Mouse (Mus musculus): ENCODE results near the gene Gm960.
"Not testable (repeated sequence)": the region's sequence is repeated elsewhere in the genome, so short reads cannot be mapped to it uniquely, and the experiment has no call there.

Gm960 gene

DNA sequence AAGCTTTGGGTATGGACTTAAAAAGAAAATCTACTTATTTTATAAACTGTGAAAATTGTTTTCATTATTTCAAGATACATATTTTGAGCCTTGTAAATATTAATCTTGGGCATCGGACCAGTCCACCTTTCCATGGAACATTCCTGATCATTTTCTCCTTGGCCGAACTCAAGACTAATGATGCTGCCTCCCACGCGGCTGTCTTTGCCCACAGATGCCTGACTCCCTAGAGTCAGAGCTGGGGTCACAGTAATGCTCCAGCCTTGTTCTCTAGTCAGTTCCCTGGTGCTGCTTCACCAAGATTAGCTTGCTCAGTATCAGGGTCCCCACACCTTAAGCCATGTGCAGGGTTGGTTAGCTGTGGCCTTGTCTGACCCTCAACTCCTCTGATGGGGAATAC lies 92.8 kb downstream of the Gm960 start:
- Histone ChIP-seq H3K36me3 (ENCODE audit: control insufficient read depth, insufficient read depth, low read length, poor library complexity, severe bottlenecking) (no peaks in the 10 kb centered on the region), H3K27me3 (ENCODE audit: control insufficient read depth, insufficient read depth, low read length, poor library complexity, severe bottlenecking) (no peaks in the 10 kb centered on the region)
- no peak for DNase-seq (ENCODE audit: low read depth, low spot score)

DNA sequence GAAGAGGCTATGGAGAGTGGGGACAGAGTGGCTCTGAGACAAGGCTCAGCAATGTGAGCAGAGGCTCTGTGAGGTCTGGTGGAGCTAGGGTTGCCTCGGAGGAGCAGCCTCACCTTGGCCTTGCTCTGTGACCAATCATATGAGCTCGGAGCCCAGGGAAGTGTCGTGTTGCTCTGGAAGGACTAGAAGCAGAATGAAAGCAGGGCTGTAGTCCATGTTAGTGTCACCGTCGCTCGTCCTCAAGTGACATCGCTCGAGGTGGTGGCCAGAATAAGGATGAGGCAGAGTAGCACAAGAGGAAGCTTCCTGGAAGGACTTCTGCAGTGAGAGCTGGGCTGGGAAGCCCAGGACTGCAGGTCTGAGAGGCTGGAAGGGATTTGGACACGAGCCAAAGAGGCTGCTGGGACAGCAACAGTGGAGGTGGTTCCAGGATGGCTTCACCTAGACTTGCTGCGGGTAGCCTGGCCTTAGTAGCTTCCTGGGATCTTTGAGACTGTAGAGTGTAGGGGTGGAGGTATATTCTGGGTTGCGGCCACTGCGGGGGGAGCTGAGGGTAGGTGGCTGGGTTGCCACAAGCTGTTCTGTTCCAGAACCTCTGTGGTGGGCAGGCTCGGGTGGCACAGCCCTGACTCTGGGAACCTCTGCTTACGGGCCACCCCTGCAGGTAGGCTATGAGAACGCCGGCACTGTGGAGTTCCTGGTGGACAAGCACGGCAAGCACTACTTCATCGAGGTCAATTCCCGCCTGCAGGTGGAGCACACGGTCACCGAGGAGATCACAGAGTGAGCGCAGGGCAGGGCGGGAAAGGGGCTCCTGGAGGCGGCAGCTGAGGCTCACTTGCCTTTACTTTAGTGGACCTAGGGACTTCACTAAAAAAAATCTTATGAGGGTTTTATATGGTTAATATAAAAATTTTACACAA lies 94.4 kb downstream of the Gm960 start:
- peak; percentile 37 for DNase-seq (ENCODE audit: low read depth, low spot score)
- Histone ChIP-seq H3K27me3 (ENCODE audit: control insufficient read depth, insufficient read depth, low read length, poor library complexity, severe bottlenecking) (no peaks in the 10 kb centered on the region), H3K36me3 (ENCODE audit: control insufficient read depth, insufficient read depth, low read length, poor library complexity, severe bottlenecking) (no peaks in the 10 kb centered on the region)

DNA sequence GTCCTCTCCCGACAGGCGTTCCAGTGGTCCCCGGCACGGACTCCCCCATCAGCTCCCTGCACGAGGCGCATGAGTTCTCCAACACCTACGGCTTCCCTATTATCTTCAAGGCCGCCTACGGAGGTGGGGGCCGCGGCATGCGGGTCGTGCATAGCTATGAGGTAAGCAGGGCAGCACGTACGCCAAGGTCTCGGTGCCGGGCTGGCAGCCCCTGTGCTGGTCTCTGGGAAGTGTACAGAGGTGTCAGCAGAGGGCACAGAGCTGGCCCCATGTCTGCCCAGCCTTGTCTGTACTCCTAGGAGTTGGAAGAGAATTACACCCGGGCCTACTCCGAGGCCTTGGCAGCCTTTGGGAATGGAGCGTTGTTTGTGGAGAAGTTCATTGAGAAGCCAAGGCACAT lies 96.0 kb downstream of the Gm960 start:
- Histone ChIP-seq H3K27me3 (ENCODE audit: control insufficient read depth, insufficient read depth, low read length, poor library complexity, severe bottlenecking) (no peaks in the 10 kb centered on the region), H3K36me3 (ENCODE audit: control insufficient read depth, insufficient read depth, low read length, poor library complexity, severe bottlenecking) (no peaks in the 10 kb centered on the region)
- DNase-seq (ENCODE audit: low read depth, low spot score), result no peak

DNA sequence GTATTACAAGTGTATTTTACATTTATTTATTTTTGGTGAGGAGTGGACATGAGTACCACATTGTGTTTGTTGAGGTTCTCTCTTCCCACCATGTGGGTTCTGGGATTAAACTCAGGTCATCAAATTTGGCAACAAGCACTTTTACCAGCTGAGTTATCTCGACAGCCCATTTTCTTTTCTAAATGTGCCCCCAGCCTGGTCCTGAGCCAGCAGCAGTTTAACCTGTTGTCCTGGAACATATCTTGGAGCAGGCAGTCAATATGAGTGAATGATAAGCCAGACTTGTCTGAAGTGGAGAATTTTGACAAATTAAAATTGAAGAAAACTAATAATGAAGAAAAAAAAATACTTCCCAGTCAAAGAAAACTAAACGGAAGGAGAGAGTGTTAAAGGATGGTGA lies 102.4 kb downstream of the Gm960 start:
- H3K27me3 ChIP-seq (ENCODE audit: control insufficient read depth, insufficient read depth, low read length, poor library complexity, severe bottlenecking), result no peaks in the 10 kb centered on the region
- no peak for DNase-seq (ENCODE audit: low read depth, low spot score)
- H3K36me3 ChIP-seq (ENCODE audit: control insufficient read depth, insufficient read depth, low read length, poor library complexity, severe bottlenecking), result no peaks in the 10 kb centered on the region

DNA sequence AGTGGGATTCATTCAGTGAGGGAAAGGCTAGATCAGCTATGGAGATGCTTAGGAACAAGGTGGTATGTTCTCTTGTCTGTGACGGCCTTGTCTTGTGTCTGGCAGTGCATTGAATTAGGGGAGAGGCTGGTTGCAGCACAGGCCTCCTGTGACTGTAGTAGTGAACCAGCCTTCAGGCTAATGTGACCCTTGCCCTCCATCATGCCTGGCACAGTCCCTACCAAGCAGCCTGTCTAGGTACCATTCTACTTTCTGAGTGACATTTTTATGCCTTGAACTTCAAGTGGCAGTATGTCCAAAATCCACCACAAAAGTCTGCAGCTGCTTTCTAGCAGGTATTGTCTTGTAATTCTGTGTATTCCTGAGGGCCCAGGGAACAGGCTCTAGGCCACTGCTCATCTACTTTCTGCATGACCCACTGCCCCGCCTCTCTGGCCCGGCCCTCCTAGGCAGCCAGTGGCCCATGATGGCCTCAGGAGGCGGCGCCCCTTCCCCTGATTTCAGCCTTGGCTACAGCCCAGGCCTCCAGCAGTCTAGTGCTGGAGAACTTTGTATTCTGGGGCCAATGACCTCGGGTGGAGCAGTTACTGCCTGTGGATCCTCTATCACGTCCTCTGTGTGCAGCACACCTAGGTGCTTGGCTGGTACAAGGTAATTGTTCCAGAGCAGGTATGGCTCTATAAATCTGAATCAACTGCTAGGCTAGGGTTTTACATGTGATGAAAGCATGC lies 104.5 kb downstream of the Gm960 start:
- H3K36me3 ChIP-seq (ENCODE audit: control insufficient read depth, insufficient read depth, low read length, poor library complexity, severe bottlenecking), result no peaks in the 10 kb centered on the region
- DNase-seq (ENCODE audit: low read depth, low spot score), result no peak
- no peaks in the 10 kb centered on the region for H3K27me3 ChIP-seq (ENCODE audit: control insufficient read depth, insufficient read depth, low read length, poor library complexity, severe bottlenecking)

DNA sequence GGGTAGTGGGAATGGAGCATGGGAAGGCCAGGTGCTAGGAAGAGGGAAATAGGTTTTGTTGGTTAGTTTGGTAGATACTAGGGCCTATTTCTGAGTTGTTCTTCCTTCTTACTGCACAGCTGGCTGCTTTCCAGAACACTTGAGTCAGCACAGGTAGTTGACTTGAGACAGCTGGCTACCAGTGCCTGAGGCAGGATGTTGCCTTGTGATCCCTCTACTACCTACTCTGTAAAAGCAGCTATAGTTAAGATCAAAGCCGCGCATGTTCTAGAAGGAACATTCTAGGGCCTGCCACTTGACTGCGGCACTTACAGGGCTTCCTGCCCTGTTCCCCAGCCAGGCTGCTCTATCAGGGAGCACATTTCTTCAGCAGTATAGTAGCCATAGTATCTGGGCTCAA lies 108.4 kb downstream of the Gm960 start:
- no peak for DNase-seq (ENCODE audit: low read depth, low spot score)
- Histone ChIP-seq H3K36me3 (ENCODE audit: control insufficient read depth, insufficient read depth, low read length, poor library complexity, severe bottlenecking) (no peaks in the 10 kb centered on the region), H3K27me3 (ENCODE audit: control insufficient read depth, insufficient read depth, low read length, poor library complexity, severe bottlenecking) (no peaks in the 10 kb centered on the region)

DNA sequence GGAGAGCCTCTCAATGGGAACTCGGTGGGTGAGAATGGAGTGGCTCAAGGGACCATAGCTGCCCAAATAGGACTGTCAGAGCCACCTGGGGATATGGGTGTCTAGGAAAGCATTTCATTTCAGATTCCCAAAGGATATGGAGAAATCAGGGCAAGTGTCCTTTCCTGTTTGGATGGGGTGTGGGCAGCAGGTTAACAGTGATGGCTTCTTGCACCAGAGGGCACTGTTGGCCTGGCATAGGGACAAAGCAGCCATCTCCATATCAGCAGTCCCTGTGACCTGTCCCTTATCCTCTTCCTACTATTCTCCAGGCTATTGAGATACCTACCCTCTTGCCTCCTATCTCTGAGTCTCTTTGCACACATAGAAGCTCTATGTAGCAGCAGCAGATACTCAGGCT lies 109.4 kb downstream of the Gm960 start:
- Histone ChIP-seq H3K36me3 (ENCODE audit: control insufficient read depth, insufficient read depth, low read length, poor library complexity, severe bottlenecking) (no peaks in the 10 kb centered on the region), H3K27me3 (ENCODE audit: control insufficient read depth, insufficient read depth, low read length, poor library complexity, severe bottlenecking) (no peaks in the 10 kb centered on the region)
- DNase-seq (ENCODE audit: low read depth, low spot score), result no peak

DNA sequence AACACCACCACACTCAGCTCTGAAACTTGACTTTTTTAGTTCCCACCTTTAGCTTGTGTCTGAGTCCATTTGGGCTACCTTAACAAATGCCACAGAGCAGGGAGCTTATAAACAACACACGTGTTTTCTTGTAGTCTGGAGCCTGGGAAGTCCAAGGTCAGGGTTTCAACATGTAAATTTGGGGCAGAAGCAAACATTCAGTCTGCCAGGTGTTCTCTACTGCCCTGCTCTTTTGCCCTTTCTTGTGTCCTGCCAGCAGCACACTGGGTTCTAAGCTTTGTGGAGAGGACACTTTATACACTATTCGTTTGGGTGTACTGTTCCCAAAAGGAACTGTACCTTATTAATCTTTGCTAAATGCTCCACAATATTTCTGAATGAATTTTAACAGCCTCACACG lies 110.0 kb downstream of the Gm960 start:
- no peak for DNase-seq (ENCODE audit: low read depth, low spot score)
- Histone ChIP-seq H3K36me3 (ENCODE audit: control insufficient read depth, insufficient read depth, low read length, poor library complexity, severe bottlenecking) (no peaks in the 10 kb centered on the region), H3K27me3 (ENCODE audit: control insufficient read depth, insufficient read depth, low read length, poor library complexity, severe bottlenecking) (no peaks in the 10 kb centered on the region)

DNA sequence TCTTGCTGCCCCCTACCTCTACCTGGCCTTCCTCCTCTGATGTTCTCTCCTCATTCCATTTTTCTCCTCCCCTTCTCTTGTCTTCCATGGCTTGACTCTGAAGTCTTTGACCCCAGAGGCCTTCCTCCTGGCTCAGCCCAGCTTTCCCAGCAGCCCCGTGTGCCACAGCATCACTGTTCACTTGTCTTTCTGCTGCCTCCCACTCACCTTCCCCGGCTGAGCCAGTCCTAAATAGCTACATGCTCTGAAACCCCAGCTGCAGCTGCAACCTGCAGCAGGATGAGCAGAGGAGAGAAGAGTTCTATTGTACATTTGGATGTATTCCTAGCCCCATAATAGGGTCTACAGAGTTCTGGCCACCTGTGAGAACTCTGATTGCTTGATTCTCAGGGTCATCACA lies 111.0 kb downstream of the Gm960 start:
- Histone ChIP-seq H3K27me3 (ENCODE audit: control insufficient read depth, insufficient read depth, low read length, poor library complexity, severe bottlenecking) (no peaks in the 10 kb centered on the region), H3K36me3 (ENCODE audit: control insufficient read depth, insufficient read depth, low read length, poor library complexity, severe bottlenecking) (no peaks in the 10 kb centered on the region)
- no peak for DNase-seq (ENCODE audit: low read depth, low spot score)

DNA sequence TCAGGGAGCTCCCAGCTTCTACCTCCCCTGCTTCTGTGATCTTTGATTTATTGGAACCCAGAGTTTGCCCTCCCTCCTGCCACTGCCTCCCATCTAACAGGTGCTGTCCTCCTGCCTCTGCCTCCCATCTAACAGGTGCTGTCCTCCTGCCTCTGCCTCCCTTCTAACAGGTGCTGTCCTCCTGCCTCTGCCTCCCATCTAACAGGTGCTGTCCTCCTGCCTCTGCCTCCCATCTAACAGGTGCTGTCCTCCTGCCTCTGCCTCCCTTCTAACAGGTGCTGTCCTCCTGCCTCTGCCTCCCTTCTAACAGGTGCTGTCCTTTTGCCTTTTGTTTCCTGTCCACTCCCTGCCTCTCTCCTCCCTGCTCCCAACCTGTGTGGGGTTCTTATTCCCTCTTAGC lies 111.7 kb downstream of the Gm960 start:
- H3K27me3 ChIP-seq (ENCODE audit: control insufficient read depth, insufficient read depth, low read length, poor library complexity, severe bottlenecking); DNase-seq (ENCODE audit: low read depth, low spot score); H3K36me3 ChIP-seq (ENCODE audit: control insufficient read depth, insufficient read depth, low read length, poor library complexity, severe bottlenecking): not testable (repeated sequence)

DNA sequence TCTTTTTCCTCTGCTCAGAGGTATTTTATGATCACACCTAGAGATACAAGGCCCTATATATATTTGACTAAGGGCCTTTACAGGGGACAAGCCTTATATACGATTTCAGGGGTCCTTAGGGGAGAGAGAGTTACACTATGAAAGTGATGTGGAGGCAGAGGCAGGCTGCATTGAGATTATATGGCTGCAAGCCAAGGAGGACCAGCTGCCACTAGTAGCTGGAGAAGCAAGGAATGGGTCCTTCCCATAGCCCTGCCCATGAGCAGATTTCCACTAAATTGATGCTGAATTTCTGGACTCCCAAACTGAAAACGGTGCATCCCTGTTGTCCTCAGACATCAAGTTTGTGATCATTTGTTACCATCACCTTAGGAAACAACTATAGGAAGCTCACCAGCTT lies 114.6 kb downstream of the Gm960 start:
- no peak for DNase-seq (ENCODE audit: low read depth, low spot score)
- Histone ChIP-seq H3K27me3 (ENCODE audit: control insufficient read depth, insufficient read depth, low read length, poor library complexity, severe bottlenecking) (no peaks in the 10 kb centered on the region), H3K36me3 (ENCODE audit: control insufficient read depth, insufficient read depth, low read length, poor library complexity, severe bottlenecking) (no peaks in the 10 kb centered on the region)

DNA sequence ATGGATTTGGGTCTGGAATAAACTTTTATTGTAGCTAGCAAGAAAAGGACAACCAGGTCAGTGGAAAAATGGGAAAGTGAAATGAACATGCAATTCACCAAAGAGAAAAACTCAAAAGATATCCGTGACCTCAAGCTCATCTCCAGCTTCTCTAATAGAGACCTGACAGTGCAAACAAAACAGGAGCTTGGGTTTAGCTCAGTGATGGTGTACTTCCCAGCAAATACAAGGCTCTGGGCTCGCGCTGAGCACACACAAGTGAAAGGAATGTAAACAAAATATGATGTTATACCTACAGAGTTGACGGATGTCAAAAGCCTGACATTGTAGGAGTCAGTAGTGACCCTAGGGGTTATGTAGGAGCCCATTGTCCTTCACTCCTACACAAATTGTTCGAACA lies 119.2 kb downstream of the Gm960 start:
- no peak for DNase-seq (ENCODE audit: low read depth, low spot score)
- no peaks in the 10 kb centered on the region for H3K27me3 ChIP-seq (ENCODE audit: control insufficient read depth, insufficient read depth, low read length, poor library complexity, severe bottlenecking)

DNA sequence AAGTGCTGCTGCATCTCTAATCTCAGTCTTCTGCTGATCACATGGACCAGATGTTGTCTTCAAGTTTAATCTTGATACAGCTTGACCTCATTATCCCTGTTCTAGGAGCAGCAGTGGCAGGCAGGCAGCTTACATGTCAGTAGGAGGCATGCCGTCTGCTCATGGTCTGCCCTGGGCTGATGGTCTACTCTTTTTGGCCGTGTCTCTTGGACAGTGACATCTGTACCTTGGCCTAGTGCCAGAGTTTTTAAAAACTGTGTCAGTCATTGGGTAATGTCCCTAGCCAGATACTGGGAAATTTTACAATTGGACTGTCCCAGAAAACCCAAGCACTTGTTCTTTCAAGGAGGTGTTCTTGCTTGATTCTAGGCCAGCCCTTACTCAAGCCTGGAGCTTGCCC lies 119.7 kb downstream of the Gm960 start:
- DNase-seq (ENCODE audit: low read depth, low spot score), result no peak

More for the DNA sequence above, 119.2 kb downstream of the Gm960 start:
- no peaks in the 10 kb centered on the region for H3K36me3 ChIP-seq (ENCODE audit: control insufficient read depth, insufficient read depth, low read length, poor library complexity, severe bottlenecking)

More for the DNA sequence above, 119.7 kb downstream of the Gm960 start:
- no peaks in the 10 kb centered on the region for H3K36me3 ChIP-seq (ENCODE audit: control insufficient read depth, insufficient read depth, low read length, poor library complexity, severe bottlenecking)
- no peaks in the 10 kb centered on the region for H3K27me3 ChIP-seq (ENCODE audit: control insufficient read depth, insufficient read depth, low read length, poor library complexity, severe bottlenecking)

All from splenic B cell, adult 2 months (primary cell).